Mouse (Mus musculus): Measurements from ENCODE around the gene Zfp213.

DNA sequence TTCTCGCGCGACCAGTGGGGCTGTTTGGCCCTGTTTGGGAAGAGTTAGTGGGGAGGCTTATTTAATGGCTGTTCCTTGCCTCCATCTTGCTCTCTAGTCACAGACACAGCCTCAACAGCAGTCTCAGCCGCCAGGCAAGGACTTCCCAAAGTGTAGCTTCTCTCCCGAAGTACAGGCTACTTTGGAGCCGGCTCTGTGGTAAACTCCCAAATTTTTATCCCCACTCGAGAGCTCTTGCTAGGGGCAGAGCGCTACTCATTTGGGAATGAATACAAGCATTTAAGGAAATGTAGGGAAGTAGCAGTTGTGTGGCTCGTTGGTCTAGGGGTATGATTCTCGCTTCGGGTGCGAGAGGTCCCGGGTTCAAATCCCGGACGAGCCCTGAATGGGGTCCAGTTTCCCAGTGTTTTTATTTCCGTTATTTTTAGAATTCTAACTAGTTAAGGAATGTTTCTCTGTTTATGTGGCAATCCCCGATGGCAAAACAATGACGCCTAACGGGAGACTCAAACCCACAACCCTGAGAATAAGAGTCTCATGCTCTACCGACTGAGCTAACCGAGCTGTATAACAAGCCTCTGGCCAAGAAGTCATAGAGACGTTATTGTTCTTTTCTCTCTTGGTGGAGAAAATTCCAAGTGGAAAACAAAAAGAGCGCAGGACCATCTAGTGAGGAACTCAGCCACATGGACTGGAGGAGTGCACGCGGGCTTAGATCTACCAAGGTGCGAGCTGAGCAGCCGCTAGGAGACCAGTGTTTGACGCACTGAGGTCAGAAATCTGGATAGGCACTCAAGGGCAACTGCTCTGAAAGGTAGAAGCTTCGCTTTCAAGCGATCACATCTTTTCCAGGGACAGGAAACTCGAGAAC lies 23.2 kb downstream of the Zfp213 start:
- TF ChIP-seq CTCF (IDR thresholded peaks at IDR 0.05; ENCODE audit: low read depth) (no peak), EP300 (IDR thresholded peaks at IDR 0.05; ENCODE audit: low read depth) (no peak)
